Mouse (Mus musculus) monocyte, adult 59 days (primary cell): ENCODE data around the gene D8Ertd738e. TPM values are rescaled to one million over a fixed set of nuclear protein-coding genes. Genes with fewer than 3 reads are reported as not detected.

Source experiments
- total RNA-seq, 2 experiments: library from RNA; stranded (reverse); gene quantifications; one replicate each; pipeline ENCODE4 v1.2.4; 2023

D8Ertd738e gene
- total RNA-seq, result 100 to 1,000 TPM; 218 to 227 TPM

DNA sequence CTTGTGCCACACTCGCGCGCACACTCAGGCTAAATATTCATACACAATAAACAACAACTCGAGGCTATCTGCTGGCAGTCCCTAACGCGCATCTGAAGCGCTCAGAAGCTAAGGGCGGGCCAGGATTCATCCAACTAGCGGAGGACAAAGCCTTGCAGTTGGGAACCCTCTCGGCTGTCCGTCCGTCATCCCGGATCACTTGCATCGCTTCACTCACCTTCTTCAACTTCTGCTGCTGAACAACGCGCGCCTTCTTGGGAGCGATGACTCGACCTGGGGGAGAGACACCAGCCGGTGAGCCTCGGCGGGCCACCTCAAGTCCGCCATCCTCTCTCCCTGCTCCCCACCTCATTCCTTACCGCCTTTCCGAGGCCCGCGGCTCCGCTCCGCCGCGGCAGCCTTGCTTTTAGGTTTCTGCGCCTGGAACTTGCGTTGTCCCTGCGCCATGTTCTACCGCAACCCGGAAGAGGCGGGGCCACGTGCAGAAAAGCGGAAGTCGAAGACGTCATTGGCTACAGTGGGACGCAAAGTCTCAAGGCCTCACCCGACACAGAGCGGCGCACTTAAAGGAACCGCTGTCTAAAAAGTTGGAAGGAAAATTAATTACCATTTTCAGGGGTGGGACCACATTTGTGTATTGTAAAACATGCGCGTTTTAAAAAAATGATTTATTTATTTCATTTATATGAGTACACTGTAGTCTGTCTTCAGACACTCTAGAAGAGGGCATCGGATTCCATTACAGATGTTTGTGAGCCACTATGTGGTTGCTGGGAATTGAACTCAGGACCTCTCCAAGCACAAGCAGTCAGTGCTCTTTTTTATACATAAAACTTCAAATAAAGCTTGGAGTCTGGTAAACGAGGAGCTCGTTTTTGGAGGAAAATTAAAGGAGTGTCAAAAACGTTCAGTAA is at the start of gene D8Ertd738e:
TSS of gene D8Ertd738e (minus strand) at position 463 of the 914 bp plus-strand sequence.

DNA sequence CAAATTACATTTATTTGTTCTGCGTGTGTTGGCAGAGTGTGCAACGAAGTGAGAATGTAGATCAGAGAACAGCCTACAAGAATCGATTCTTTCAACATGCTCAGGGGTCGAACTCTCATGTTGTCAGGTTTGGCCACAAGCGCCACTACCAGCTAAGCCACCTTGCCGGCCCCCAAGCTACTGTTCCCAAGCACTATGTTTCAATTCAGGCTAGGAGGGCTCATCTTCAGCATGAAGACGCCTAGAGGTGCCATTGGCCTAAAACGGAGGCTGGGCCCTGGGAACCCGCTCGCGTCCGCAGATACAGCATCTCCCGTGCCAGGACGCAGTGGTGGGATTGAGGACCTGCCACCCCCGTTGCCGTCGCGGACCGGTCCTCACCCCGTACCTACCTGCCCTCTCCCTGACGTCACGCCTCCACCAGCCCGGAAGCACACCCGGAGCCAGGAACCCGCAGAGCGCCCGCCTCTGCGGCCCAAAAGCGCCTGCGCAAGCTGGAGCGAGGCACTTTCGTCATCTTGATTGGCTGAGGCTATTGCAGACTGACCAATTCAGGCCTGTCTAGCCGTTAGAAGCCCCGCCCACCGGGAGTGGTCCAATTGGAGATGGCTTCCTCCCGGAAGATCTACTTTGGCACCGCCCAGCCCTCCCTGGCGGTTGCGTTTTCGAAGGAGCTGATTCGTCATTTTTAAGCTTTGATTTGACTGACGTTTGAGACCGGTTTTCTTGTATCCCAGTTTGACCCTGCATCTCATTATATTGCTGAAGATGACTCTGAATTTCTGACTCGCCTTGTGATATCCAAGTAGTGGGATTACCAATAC is 20.6 kb upstream of the D8Ertd738e start, which contains the start of gene Ccdc130:
TSS of gene Ccdc130 (minus strand) at position 431 of the 824 bp plus-strand sequence.

DNA sequence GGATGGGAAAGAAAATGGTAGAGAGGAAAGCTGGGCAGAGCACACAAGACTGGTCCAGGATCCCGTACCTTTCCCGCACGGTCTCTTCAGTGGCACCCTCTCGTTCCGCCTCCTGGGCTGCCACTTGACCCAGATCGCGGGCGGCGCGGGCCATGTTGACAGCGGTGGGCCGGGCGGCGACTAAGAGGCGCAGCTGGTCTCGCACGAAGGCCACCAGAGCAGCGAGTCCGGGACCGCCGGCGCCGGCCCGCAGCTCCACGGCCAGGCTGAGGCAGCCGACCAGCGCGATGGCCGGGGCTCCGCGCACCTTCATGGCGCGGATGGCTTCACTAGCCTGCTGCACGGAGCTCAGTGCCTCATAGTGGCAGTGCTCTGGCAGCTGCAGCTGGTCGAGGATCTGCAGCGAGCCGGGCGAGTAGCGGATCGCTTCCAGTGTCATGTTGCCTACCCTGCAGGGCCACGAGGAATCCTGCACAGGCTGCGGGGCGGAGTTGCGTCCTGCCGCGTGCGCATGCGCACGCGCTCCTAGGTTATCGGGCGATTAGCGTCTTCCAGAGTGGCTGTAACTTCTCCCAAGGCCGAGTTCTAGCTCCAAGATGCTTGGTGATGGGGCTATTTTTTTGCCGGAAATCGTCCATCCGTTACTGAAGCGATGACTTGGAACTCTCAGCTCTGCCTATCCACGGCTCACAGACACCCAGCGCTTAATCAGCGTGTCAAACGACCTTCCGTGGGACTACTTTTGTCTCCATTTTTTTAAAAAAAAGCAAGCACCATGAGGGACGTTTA is 7.5 kb upstream of the D8Ertd738e start, which contains the start of gene Mri1:
TSS of gene Mri1 (minus strand) at position 505 of the 789 bp plus-strand sequence.

GRCm38 (mm10) chr8:84236998-84237473 is 12.5 kb downstream of the D8Ertd738e start, which contains the start of gene Zswim4:
Gene Zswim4 (minus strand): TSS chr8:84237055.

Other genes with a start within 250 kb of the D8Ertd738e start
- under 1 TPM; 0.39 to 0.55 TPM for gene 1700067K01Rik, start 248.2 kb downstream of the D8Ertd738e start, total RNA-seq
- not detected for gene 2210011C24Rik, start 237.5 kb downstream of the D8Ertd738e start, total RNA-seq
- not detected for gene Palm3, start 228.2 kb downstream of the D8Ertd738e start, total RNA-seq
- gene Il27ra, start 207.1 kb downstream of the D8Ertd738e start, total RNA-seq, result 10 to 100 TPM; 13.8 to 15.3 TPM
- gene Rln3, start 204.7 kb downstream of the D8Ertd738e start, total RNA-seq, result not detected
- 1 to 10 TPM; 1.1 to 2.1 TPM for gene Gm10643, start 184.6 kb downstream of the D8Ertd738e start, total RNA-seq
- 10 to 100 TPM; 57.0 to 63.2 TPM for gene Rfx1, start 182.9 kb downstream of the D8Ertd738e start, total RNA-seq
- gene Dcaf15, start 145.0 kb downstream of the D8Ertd738e start, total RNA-seq, result 10 to 100 TPM; 30.4 to 30.5 TPM
- 1 to 10 TPM in 1 of 2 experiments, under 1 TPM in 1; 0.39 to 1.0 TPM for gene Podnl1, start 123.7 kb downstream of the D8Ertd738e start, total RNA-seq
- 10 to 100 TPM; 23.8 to 30.1 TPM for gene Cc2d1a, start 101.8 kb downstream of the D8Ertd738e start, total RNA-seq
- not detected for gene 4930432K21Rik, start 101.7 kb downstream of the D8Ertd738e start, total RNA-seq
- not detected for gene Nanos3, start 64.5 kb downstream of the D8Ertd738e start, total RNA-seq
- gene Zswim4, start 12.7 kb downstream of the D8Ertd738e start, total RNA-seq, result 10 to 100 TPM; 46.3 to 48.9 TPM
- gene Mri1, start 7.6 kb upstream of the D8Ertd738e start, total RNA-seq, result 10 to 100 TPM; 16.5 to 18.9 TPM
- 10 to 100 TPM; 17.1 to 21.0 TPM for gene Ccdc130, start 20.7 kb upstream of the D8Ertd738e start, total RNA-seq
- 1 to 10 TPM in 1 of 2 experiments, under 1 TPM in 1; 0.43 to 1.5 TPM for gene Cacna1a, start 138.7 kb upstream of the D8Ertd738e start, total RNA-seq